Mouse (Mus musculus) layer of hippocampus, adult 2 months (tissue): ENCODE measurements around the gene Slc25a29. TPM values are rescaled to one million over a fixed set of nuclear protein-coding genes. Genes with fewer than 3 reads are reported as not detected.

ENCODE experiments used
- DNase-seq, 2 experiments: peaks; one replicate each; pipeline ENCODE4 v3.0.0; 2022; ENCODE audit warnings: low spot score in 2 of 2
- H3K27ac ChIP-seq: fragments of 200-600 bp; 2 replicates; pipeline ENCODE4 v1.8.1; 2022
- H3K4me3 ChIP-seq: fragments of 200-600 bp; 2 replicates; pipeline ENCODE4 v1.8.1; 2022; ENCODE audit warnings: mild to moderate bottlenecking
- CTCF ChIP-seq: fragments of 200-600 bp; conservative IDR thresholded peaks from 2 replicates; pipeline ENCODE4 v1.8.1; 2022; ENCODE audit warnings: antibody characterized with exemption, mild to moderate bottlenecking, moderate library complexity
- long read RNA-seq, 2 experiments: library from polyadenylated mRNA; stranded (forward); transcript quantifications; one replicate each; pipeline ENCODE4 v2.0.0; 2021; ENCODE audit warnings: borderline mapping rate in 2 of 2
- total RNA-seq, 2 experiments: library from RNA; stranded (reverse); gene quantifications; 2 replicates each; pipeline ENCODE4 v1.2.3; 2021

Slc25a29 gene
- total RNA-seq: 10 to 100 TPM; 21.7 to 23.3 TPM
- long read RNA-seq, experiment 1, transcript Slc25a29-201 (4 exons, 1,976 nt): major isoform, 21 of 27 reads
- long read RNA-seq, experiment 1, partial matches to known transcripts: 0 of 27 reads
- long read RNA-seq, experiment 1, other reads (novel, unspliced or antisense): 5 of 27 reads
- long read RNA-seq, experiment 2, transcript Slc25a29-201 (4 exons, 1,976 nt): major isoform, 47 of 50 reads
- long read RNA-seq, experiment 2, partial matches to known transcripts: 0 of 50 reads
- long read RNA-seq, experiment 2, other reads (novel, unspliced or antisense): 3 of 50 reads

DNA sequence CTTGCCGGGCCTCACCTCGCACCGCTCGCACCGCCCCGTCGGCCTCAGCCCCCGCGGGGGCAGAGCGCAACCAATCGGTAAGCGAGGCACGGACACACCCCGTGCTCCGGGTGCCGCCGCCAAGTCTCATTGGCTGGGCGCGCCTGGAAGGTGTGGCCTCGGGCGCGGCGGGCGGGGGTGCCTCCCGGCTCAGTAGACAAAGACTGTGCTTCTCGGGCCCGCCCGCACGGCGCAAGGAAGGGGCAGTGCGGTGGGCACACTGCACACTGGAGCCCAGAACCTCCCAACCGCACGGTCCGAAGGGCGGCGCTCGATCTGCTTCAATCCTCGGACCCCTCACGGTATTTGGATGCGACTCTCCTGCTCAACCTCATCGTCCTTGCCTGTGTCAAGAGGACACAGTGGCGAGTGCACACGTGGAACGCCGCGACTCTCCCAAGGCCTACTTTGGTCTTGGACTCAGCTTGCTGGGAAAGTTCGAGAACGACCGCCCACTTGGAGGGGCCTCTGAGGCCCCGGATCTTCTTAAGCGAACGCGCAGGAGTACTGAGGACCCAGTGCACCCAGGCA lies at the start of gene Slc25a29, which contains the start of gene Slc25a47:
TSS of gene Slc25a29 (minus strand) at position 44 of the 570 bp plus-strand sequence.
TSS of gene Slc25a47 (plus strand) at position 207 of the 570 bp plus-strand sequence.
- H3K4me3 ChIP-seq: peak within 1 kb of the TSS; percentile 66
- H3K27ac ChIP-seq: peak within 1 kb of the TSS; percentile 89
- peak; percentile 97 for DNase-seq
- TF ChIP-seq CTCF: peak; percentile 45

DNA sequence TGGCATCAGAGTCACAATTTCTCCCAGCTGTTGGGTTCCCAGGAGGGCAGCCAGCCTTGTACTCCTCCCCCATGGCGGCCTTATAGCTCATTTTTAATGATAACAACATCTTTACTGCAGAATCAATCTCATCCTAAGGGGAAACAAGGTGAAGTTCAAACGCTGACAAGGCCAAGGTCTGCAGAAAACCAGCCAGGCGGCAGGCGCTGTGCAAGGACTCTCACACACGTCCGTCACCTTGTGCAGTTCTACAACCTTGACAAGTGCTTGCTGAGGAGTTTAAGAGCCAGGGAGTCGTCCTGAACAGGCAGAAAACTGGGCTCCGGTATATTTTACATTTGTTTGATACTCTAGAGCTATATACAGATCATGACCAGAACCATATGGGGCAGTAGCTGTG lies 47.1 kb upstream of the Slc25a29 start:
- TF ChIP-seq CTCF: no peak
- Histone ChIP-seq H3K4me3 (no peak overlapping the region), H3K27ac (no peak overlapping the region)
- DNase-seq: no peak

DNA sequence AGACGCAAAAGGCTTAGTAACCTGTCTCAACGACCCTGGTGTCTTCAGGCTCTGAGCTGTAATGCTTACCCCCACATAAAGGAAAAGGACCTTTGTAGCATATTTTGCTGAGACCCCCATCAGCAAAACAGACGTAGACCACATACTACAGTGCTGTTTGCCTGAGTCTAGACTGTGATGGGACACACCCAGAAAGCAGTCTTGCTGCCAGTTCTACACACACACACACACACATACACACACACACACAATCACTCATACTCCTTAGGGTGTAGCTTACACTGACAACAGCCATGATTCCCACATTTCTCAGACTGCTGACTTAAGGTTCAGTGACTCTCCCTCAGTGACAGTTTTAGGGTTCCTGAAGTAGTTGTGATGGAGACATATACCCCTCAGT lies 45.5 kb upstream of the Slc25a29 start:
- TF ChIP-seq CTCF: no peak
- H3K27ac ChIP-seq: no peak overlapping the region
- no peak overlapping the region for H3K4me3 ChIP-seq
- DNase-seq: no peak

DNA sequence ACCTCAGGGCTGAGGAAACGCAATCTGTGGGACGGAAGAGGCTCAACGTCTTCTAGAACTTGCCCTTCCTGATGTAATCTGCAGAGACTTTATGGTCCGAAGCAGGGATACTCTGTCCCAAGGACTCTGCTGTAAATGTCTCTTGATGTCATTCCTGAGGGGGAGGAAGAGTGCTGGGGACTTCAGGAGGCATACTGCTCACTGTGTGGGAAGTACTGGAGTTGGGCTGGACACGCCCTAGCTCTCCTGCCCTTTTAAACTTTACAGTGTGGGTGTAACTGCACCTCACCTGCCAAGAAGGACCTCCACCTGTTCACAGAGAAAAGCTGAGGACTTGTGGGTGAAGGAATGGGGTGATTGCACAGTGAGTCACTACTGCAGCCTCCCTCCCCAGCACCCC lies 44.9 kb upstream of the Slc25a29 start:
- no peak for DNase-seq
- Histone ChIP-seq H3K4me3 (no peak overlapping the region), H3K27ac (no peak overlapping the region)
- no peak for TF ChIP-seq CTCF

DNA sequence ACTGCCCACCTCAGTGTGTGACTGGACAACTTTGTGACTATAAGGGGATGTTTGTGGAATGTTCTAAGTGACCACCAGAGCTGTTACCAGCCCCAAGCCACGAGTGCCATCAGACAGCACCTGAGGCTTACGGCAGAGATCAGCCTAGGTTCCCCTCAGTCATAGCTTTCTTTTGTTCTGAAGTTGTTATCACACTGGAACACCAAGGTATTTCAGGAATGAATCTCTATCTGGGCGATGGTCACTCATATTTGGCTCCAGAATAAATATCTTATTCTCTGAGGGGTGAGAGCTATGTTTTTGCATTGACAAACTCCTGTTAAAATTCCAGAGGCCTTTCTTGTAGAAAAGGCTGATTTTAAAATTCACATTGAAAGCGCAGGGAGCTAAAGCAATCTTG lies 43.5 kb upstream of the Slc25a29 start:
- H3K4me3 ChIP-seq: no peak overlapping the region
- H3K27ac ChIP-seq: no peak overlapping the region
- DNase-seq: no peak
- no peak for TF ChIP-seq CTCF

DNA sequence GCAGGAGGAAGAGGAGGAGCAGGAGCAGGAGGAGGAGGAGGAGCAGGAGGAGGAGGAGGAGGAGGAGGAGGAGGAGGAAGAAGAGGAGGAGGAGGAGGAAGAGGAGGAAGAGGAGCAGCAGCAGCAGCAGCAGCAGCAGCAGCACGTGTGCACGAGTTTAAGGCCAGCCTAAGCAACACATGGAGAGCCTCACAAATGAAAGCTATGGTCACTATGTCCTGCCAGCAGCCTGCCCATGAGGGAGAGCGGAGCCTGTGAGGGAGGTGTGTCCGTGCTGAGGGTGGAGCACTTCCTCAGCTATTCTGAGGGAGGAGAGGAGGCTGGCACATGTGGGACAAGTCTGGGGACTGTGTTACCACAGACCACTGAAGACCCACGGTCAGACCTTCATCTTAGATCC lies 37.4 kb upstream of the Slc25a29 start:
- no peak for TF ChIP-seq CTCF
- no peak overlapping the region for H3K27ac ChIP-seq
- DNase-seq: no peak
- H3K4me3 ChIP-seq: no peak overlapping the region

DNA sequence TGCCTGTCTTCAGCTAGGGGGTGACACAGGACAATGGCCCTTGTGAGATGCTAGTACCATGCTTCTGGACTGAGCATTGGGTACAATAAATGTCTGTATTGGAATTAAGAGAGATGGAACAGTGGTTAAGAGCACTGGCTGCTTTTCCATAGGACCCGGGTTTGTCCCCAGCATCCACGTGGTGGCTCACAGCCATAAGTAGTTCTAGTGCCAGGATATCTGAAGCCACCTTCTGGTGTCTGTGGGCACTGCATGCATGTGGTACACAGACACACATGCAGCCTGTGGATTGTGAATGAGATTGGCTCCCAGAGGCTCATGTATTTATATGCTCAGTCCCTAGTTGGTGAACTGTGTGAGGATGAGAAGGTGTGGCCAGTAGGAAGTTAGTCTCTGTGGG lies 33.9 kb upstream of the Slc25a29 start:
- no peak overlapping the region for H3K27ac ChIP-seq
- peak; percentile 64 for TF ChIP-seq CTCF
- H3K4me3 ChIP-seq: no peak overlapping the region
- DNase-seq: no peak

DNA sequence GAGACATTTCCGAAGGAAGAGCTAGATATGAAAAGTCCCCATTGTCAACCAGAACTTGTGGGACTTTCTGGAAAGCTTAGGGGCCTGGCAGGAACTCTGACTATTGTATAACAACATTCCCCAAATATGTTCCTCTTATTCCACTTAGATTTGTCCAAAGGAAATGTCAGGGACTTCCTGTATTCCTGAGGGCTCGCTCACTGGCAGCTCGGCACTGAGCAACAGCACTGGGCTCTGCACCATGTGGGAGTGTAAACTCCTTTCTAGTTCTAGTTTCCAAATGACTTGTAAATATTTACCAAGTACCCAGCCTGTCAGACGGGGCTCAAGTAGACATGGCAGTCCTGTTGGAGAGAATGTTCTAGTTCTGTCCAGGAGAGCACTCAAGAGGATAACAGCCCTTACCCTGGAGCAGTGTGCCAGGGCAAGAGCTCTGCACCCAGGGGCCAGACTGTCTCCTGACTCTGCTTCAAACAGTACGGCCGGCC lies 29.4 kb upstream of the Slc25a29 start:
- Histone ChIP-seq H3K4me3 (no peak overlapping the region), H3K27ac (no peak overlapping the region)
- DNase-seq: no peak
- TF ChIP-seq CTCF: no peak

DNA sequence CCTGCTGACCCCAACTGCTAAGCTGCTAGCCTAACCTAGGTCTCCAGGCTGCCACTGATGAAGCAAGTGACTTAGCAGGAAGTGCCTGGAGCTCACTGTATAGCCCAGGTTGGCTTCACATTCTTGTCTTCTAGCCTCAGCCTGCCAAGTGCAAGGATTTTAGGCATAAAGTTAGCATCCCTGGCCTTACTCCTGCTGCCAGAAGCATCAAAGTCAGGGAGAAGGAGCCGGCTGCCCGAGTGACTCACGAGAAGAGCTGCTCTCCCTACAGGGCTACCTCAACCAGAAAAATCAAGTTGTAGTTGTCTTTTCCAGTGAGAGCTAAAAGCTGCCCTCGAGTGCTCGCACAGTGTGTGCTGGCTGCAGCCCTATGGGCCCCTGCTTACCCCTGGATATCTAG lies 22.8 kb upstream of the Slc25a29 start:
- Histone ChIP-seq H3K27ac (no peak overlapping the region), H3K4me3 (no peak overlapping the region)
- no peak for DNase-seq
- TF ChIP-seq CTCF: no peak

DNA sequence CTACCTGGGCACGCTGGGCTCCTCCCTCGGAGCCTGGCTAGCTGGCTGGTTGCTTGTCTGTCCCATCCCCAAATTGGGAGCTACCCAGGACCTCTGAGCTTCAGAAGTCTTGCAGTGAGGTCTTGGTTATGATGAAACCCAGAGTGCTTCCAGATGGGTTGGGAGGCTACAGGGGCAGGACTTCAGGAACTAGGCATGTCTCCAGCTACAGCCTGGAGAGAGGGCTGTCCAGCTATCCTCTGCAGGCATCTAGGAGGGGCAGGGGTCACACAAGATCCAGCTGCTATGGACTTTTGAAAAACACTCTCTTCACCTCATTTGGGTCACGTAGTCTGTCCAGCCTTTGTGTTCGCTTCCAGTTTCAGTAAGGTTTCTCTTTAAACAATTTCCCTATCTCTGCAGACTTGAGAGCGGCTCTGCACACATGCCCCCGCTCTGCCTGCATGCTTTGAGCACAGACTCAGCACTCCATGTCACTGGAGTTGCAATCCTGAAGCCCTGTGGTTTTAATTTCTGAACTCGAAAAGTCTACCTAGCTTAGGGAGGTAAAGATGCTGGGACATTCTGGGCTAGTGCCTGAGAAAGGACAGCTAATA lies 22.0 kb upstream of the Slc25a29 start:
- TF ChIP-seq CTCF: no peak
- no peak for DNase-seq
- H3K4me3 ChIP-seq: no peak overlapping the region
- H3K27ac ChIP-seq: no peak overlapping the region

DNA sequence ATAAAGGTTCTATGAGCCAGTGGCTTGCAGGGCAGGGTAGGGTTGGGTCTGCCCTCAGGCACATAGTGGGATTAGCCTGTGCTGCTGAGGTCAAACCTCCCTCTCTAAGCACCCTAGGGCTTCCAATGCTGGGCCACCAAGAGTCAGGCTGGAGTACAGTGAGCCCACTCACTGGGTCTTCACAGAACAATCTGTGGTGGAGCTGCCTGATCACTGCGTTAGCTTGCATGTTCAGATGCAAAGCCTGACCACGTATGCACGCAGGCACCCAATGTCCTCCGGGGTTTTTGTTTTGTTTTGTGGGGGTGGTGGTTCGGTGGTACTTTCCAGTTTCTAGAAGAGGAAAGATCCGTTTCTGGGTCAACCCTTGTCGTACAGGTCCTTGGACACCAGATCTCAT lies 21.4 kb upstream of the Slc25a29 start:
- H3K27ac ChIP-seq: no peak overlapping the region
- TF ChIP-seq CTCF: no peak
- no peak for DNase-seq

DNA sequence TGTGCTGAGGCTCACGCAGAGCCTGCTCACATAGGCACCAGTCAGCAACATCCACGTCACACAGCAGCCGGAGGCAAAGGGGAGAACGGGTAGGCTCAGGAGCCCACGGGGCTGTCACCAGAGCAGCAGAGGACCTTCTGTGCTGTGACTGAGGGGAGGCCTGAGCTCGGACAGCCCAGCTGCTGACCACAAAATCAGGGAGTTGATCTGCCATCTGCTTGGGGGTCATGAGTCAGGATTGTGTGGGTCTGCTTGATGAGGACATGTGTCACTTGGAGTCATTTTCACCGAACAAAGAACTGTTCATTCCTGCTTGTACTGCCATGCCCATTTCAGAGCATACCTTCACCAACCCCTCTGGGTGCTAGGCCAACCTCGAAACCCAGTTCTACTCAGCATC lies 20.5 kb upstream of the Slc25a29 start:
- DNase-seq: no peak
- TF ChIP-seq CTCF: no peak
- Histone ChIP-seq H3K27ac (no peak overlapping the region), H3K4me3 (no peak overlapping the region)

More for the DNA sequence above, 21.4 kb upstream of the Slc25a29 start:
- H3K4me3 ChIP-seq: no peak overlapping the region

DNA sequence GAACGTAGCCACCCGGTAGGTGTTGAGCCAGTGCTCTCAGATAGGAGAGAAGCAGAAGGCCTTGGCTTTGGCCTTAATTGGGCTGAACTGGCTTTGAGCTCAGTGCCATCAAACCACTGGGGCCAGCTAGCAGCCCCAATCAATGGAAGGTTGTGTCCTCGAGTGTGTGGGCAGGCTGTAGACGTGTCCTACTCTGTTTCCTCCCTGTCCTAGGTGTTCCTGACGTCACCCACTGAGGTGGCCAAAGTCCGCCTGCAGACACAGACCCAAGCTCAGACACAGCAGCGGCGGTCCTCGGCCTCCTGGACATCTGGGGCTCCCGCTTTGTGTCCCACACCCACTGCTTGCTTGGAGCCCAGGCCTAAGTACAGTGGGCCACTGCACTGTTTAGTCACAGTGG lies 19.4 kb upstream of the Slc25a29 start:
- no peak for DNase-seq
- Histone ChIP-seq H3K4me3 (no peak overlapping the region), H3K27ac (no peak overlapping the region)
- no peak for TF ChIP-seq CTCF

DNA sequence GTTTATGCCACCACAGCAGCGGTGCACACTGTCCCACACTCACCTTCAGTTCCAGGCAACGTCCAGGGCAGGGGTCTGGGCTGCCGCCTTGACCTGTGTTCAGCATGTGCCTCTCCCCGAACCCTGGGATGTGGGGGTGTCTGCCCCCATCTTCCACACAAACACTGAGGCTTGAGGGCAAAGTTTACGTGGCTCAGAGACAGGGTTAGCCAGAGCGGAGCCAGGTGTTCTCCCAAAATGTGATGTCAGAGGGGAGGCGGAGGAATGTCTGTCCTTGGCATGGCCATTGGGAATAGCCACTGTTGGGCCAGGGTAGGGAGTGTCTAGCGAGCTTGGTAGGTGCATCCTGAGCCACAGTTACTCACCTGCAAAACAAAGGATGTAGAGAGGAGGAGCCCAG lies 17.1 kb upstream of the Slc25a29 start:
- Histone ChIP-seq H3K27ac (no peak overlapping the region), H3K4me3 (no peak overlapping the region)
- TF ChIP-seq CTCF: no peak
- DNase-seq: no peak
